Mouse (Mus musculus) ES-Bruce4 (cell line): ENCODE results near the gene Relb. TPM values are rescaled to one million over a fixed set of nuclear protein-coding genes. Genes with fewer than 3 reads are reported as not detected.

ENCODE experiments used
- H3K27ac ChIP-seq: 2 replicates; pipeline ENCODE4 v1.5.1; 2012; ENCODE audit warnings: low read length, inconsistent platforms; ENCODE audit not compliant: insufficient read depth
- H3K27me3 ChIP-seq: 2 replicates; pipeline ENCODE4 v1.6.1; 2012; ENCODE audit warnings: mild to moderate bottlenecking, low read length, inconsistent platforms; ENCODE audit not compliant: control insufficient read depth, poor library complexity, insufficient read depth, severe bottlenecking
- H3K36me3 ChIP-seq: 2 replicates; pipeline ENCODE4 v1.6.1; 2012; ENCODE audit warnings: inconsistent platforms, mild to moderate bottlenecking, low read length, moderate library complexity; ENCODE audit not compliant: control insufficient read depth, poor library complexity, insufficient read depth, severe bottlenecking
- H3K4me1 ChIP-seq: one replicate; pipeline ENCODE4 v1.8.1; 2011; ENCODE audit warnings: low read length; ENCODE audit not compliant: control insufficient read depth, insufficient read depth
- H3K4me3 ChIP-seq: 2 replicates; pipeline ENCODE4 v1.5.1; 2011; ENCODE audit warnings: low read depth, mild to moderate bottlenecking, low read length
- H3K9ac ChIP-seq: 2 replicates; pipeline ENCODE4 v1.6.1; 2012; ENCODE audit warnings: low read depth, mild to moderate bottlenecking, inconsistent platforms; ENCODE audit not compliant: poor library complexity, severe bottlenecking
- H3K9me3 ChIP-seq: replicated peaks from 2 replicates; pipeline ENCODE4 v1.6.1; 2012; ENCODE audit warnings: mild to moderate bottlenecking, low read length, inconsistent platforms; ENCODE audit not compliant: control insufficient read depth, poor library complexity, insufficient read depth, severe bottlenecking
- CTCF ChIP-seq: IDR thresholded peaks from one replicate; pipeline ENCODE4 v1.8.1; 2011; ENCODE audit warnings: low read depth, low read length
- EP300 ChIP-seq: IDR thresholded peaks from 2 replicates; pipeline ENCODE4 v1.6.1; 2011; ENCODE audit warnings: low read depth, low read length; ENCODE audit not compliant: insufficient read depth
- POLR2A ChIP-seq: IDR thresholded peaks from one replicate; pipeline ENCODE4 v1.8.1; 2011; ENCODE audit warnings: low read length; ENCODE audit not compliant: insufficient read depth
- polyA plus RNA-seq: library from polyadenylated mRNA; stranded (reverse); fragments of >200 nt; gene quantifications from 2 replicates; pipeline ENCODE4 v1.2.4, GENCODE M21; 2011; ENCODE audit warnings: low read depth; ENCODE audit not compliant: missing spikeins, insufficient read depth, insufficient read length

Relb gene
- polyA plus RNA-seq, result 11.7 and 11.9 TPM in 2 replicates

DNA sequence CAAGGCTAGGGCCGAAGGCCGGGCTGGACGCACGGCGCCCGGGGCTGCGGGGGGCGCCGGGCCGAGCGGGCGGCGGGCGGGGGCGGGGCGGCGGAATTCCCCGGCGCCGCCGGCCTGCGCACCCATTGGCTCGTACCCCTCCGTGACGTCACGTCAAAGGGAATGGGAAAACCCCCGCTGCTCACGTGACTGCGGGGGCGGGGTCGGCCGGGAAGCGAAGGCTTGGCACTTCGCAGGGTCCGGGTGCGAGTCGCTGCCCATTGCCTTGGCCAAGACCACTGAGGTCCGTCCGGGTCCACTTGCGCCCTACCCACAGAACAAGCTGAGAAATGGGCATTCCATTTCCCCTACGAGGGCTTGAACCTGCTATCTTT is at the start of gene Relb:
TSS of gene Relb (minus strand) at position 78 of the 374 bp plus-strand sequence.
- 0 out of 2 replicates have a peak within 1 kb of the TSS, but pooled peaks have one; percentile 17 for H3K27ac ChIP-seq
- H3K36me3 ChIP-seq, result no peaks in the 10 kb centered on the region; the same call in none of the 2 replicates
- no peaks in the 10 kb centered on the region for H3K9me3 ChIP-seq
- no peak for TF ChIP-seq CTCF
- TF ChIP-seq EP300, result 0 out of 2 replicates have a peak, but pooled peaks have one; percentile 16
- peak; percentile 16 for TF ChIP-seq POLR2A
- H3K4me1 ChIP-seq, result no peaks in the 10 kb centered on the region
- peak within 1 kb of the TSS; percentile 95 for H3K4me3 ChIP-seq
- peak within 1 kb of the TSS; percentile 72 for H3K9ac ChIP-seq
- H3K27me3 ChIP-seq, result no peaks in the 10 kb centered on the region

DNA sequence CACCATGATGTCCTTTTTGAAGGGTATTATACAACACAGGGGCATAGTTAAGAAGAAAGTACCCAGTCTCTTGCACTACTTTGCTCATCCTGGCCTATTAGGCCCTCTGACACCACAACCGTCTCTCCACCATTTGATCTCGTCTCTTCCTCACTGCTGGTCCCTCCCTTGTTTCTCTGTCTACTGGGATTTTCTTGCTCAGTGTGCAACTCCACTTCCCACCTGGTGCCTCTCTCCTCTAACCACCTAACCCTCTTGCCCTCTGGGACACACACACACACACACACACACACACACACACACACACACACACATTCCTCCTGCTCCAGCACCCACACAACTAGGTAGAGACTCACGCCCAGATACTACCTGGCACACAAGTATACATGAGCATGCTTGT is 49.7 kb upstream of the Relb start:
- TF ChIP-seq POLR2A, result no peak
- TF ChIP-seq CTCF, result no peak
- TF ChIP-seq EP300, result no peak
- no peaks in the 10 kb centered on the region for H3K27me3 ChIP-seq
- no peaks in the 10 kb centered on the region for H3K36me3 ChIP-seq
- H3K4me1 ChIP-seq, result peaks cover 5% of the 10 kb centered on the region
- H3K9me3 ChIP-seq, result no peaks in the 10 kb centered on the region
- H3K4me3 ChIP-seq, result no peak overlapping the region
- H3K9ac ChIP-seq, result no peak overlapping the region
- no peak overlapping the region for H3K27ac ChIP-seq

DNA sequence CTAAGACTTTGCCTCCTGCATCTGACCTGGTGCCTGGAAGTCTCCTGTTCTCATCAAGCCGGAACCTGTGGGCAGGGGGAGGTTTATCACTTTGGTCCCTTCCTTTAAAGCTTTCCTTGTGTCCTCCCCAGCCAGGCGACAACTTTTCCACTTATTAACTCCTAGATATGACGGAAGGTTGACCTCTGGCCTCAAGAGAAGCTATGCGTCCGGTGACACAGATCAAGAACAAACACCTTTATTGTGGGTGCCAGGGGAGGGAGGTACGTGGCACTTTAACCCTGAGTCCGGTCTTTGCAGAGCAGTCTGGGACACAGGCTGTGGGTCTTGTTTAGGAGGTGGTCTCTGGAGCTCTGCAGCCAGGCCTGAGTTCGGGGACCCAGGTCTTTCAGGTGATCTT is 48.6 kb upstream of the Relb start, which contains the start of gene Apoc2:
TSS of gene Apoc2 (minus strand) at position 70 of the 400 bp plus-strand sequence.
- Histone ChIP-seq H3K4me1 (peaks cover 3% of the 10 kb centered on the region), H3K27me3 (no peaks in the 10 kb centered on the region), H3K9me3 (no peaks in the 10 kb centered on the region), H3K36me3 (no peaks in the 10 kb centered on the region), H3K4me3 (no peak within 1 kb of the TSS), H3K9ac (no peak within 1 kb of the TSS), H3K27ac (no peak within 1 kb of the TSS)
- no peak for TF ChIP-seq CTCF
- TF ChIP-seq POLR2A, result no peak
- TF ChIP-seq EP300, result no peak

DNA sequence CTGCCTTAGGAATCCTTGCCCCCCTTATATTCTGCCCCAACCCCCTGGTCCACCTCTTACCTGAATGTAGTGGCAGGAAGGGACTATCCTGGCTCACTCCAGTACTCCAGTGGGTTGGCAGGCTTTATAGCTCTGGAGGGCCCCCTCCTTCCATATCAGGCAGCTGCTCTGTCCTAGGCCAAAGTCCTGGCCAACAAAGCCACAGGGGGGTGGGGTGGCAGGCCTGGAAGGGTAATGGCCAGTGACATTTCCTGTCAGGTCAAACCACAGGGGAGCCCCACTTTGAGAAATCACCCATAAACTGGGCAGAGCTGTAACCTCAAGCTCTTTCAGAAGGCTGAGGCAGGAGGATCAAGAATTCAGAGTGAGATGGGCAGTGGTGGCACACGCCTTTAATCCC is 47.4 kb upstream of the Relb start:
- Histone ChIP-seq H3K36me3 (no peaks in the 10 kb centered on the region), H3K4me1 (no peaks in the 10 kb centered on the region), H3K9me3 (no peaks in the 10 kb centered on the region), H3K27ac (no peak overlapping the region), H3K4me3 (no peak overlapping the region), H3K9ac (no peak overlapping the region), H3K27me3 (no peaks in the 10 kb centered on the region)
- TF ChIP-seq POLR2A, result no peak
- TF ChIP-seq EP300, result no peak
- no peak for TF ChIP-seq CTCF

DNA sequence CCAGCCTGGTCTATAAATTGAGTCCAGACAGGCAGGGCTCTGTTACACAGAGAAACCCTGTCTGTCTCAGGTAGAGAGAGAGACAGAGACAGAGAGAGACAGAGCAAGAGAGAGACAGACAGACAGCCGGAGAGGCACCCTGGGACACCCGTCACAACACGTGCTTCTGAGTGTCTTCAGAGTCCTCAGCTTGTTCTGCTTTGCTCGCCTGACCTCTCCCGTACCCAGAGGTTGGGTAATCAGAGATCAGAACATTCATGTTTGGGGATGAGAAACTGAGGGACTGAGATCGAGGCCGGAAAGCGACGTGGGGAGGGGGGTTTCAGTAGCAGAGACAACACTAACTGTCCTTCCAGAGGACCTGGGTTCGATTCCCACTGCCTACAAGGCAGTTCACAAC is 46.6 kb upstream of the Relb start:
- H3K9ac ChIP-seq, result no peak overlapping the region
- H3K27ac ChIP-seq, result no peak overlapping the region
- no peak for TF ChIP-seq POLR2A
- no peak for TF ChIP-seq CTCF
- TF ChIP-seq EP300, result no peak
- H3K36me3 ChIP-seq, result no peaks in the 10 kb centered on the region
- no peak overlapping the region for H3K4me3 ChIP-seq
- no peaks in the 10 kb centered on the region for H3K27me3 ChIP-seq
- no peaks in the 10 kb centered on the region for H3K9me3 ChIP-seq
- H3K4me1 ChIP-seq, result no peaks in the 10 kb centered on the region

DNA sequence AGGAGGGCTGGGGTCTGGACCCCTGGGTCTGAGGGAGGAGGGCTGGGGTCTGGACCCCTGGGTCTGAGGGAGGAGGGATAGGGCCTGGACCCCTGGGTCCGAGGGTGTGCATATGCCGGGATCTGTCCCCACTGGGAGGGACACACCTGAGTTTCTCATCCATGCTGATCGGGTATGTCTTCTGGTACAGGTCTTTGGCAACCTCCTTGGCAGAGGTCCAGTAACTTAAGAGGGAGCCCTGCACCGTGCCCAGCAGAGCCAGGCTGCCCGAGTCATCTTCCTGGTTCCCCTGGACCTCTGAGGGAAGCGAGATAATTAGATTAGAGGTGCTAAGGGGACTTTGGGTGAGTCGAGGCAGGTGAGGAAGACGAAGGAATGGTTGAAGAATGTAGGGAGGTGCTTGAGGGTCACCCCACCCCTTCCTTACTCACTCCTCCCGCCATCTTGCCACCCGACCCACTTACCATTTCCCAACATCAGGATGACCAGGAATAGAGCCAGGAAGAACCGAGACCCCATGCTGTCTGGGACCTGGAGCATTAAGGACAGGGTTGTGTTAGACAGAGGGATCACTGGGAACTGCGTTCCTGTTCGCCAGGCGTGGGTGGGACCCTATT is 44.0 kb upstream of the Relb start:
- Histone ChIP-seq H3K4me1 (no peaks in the 10 kb centered on the region), H3K9me3 (no peaks in the 10 kb centered on the region), H3K4me3 (no peak overlapping the region), H3K27ac (no peak overlapping the region), H3K36me3 (no peaks in the 10 kb centered on the region), H3K27me3 (no peaks in the 10 kb centered on the region), H3K9ac (no peak overlapping the region)
- TF ChIP-seq POLR2A (no peak), EP300 (no peak), CTCF (no peak)
